Mouse (Mus musculus) ovary, postnatal 36 days (tissue): ENCODE measurements at regions not wholly inside any gene's neighbourhood (a gene's known extent, or its start where the extent isn't known, plus 50 kb on each side); places are given as distances from the start of the nearest gene placed in this dataset.

Source experiments
- DNase-seq: peaks from one replicate; pipeline ENCODE4 v3.0.0; 2022; ENCODE audit warnings: low spot score, mixed read lengths

DNA sequence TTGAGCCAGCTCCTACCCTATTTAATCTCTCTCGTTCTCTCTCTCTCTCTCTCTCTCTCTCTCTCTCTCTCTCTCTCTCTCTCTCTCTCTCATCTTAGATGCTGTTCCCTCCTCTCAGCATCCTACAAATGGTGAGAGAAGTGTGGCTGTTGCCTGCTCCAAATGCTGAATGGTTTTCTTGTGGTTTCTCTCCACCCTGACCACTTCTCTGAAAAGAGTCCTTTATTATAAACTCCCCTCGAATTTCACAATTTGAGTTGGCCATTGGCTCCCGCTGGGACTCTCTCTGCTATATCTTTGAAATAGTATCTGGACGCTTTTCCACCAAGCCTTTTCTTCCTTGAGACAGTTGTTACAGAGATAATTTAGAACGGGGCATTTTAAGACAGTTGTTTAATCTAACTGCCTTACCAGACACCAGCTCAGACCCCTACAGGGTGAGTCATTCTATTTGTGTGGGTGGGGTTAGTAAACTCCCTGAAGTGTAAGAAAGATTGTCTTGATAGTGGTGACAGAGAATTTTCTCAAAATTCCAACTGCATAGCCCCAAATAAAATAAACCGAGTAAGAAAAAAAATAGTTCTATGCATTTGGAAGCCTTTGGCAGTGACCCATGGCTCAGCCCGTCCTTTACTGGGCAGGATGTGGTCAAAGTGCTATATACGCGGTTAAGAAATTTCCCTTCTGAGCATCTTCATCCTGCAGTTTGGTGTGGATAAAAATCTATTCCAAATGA is 58.7 kb upstream of the Ado start:
- no peak for DNase-seq

DNA sequence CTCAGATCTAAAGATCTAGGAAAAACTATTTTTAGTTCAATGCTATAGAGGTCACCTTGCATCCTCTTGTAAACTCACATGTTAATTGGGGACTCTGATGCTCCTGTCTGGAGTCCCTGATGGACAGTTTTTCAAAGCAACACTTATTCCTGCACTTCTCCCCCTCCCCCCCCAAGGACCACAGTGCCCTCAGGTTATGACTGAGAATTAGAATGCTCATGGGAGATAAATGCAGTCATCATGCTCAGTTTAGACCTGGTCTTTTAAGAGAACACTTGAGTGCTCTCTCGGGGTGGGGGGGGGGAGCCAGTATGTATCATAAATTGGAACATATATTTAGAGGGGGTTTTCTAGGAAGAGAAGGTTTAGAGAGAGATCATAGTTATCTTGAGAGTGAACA is 58.0 kb upstream of the Ado start:
- DNase-seq = no peak

DNA sequence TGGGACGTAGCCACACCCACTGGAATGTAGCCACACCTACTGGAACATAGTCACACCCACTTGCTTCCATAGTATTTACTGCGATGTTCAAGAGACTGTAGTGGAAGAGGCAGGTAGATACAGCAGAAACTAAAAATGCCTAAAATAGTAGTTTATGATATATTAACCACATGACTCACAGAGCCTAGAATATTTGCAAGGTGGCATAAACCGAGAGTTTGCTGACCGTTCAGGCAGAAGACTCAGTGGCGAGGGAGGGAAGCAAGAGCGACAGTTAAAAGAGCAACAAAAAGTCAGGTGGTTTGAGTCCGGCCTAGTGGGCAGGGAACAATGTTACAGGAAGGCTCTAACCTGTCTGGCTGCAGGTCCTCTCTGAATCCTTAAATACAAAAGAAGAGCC is 50.6 kb upstream of the Ado start:
- no peak for DNase-seq

DNA sequence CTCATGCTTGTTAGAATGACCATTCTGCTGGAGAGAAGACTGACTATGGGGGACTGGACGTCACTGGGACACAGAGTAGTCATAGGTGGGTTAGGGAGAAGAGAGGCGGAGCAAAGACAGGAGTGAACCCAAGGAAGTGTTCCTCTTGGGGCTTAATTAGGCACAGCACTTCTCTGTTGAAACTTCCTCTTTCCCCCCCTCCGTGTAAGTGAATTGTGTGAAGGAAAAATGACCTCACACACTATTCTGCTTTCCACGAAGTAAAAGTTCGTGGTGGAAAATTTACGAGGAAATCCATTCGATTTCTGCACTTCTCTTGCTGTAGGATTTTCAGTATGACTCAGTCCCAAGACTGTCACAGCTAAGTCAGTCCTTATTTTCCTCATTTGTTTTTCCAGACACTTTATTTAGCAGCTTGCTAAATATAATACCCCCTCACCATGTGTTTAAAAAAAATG is 49.9 kb upstream of the Ado start:
- DNase-seq = no peak
